Mouse (Mus musculus) neural tube, embryonic 13.5 days (tissue): ENCODE measurements around the gene Gcfc2. TPM values are rescaled to one million over a fixed set of nuclear protein-coding genes. Genes with fewer than 3 reads are reported as not detected.

Experiments
- ATAC-seq: fragments of 200-750 bp; cut with Nextera tagmentation; 2 replicates; pipeline ENCODE4 v1.8.0; 2017; ENCODE audit warnings: low read depth, mild to moderate bottlenecking, moderate TSS enrichment, moderate library complexity
- H3K27ac ChIP-seq: fragments of 300-500 bp; sonication (generic); replicated peaks from 2 replicates; pipeline ENCODE4 v1.5.1; 2015; ENCODE audit warnings: moderate library complexity, mild to moderate bottlenecking, inconsistent platforms
- H3K27me3 ChIP-seq: fragments of 300-500 bp; sonication (generic); 2 replicates; pipeline ENCODE4 v1.6.1; 2015; ENCODE audit warnings: mild to moderate bottlenecking, inconsistent platforms
- H3K36me3 ChIP-seq: fragments of 300-500 bp; sonication (generic); 2 replicates; pipeline ENCODE4 v1.6.1; 2015; ENCODE audit warnings: mild to moderate bottlenecking, inconsistent platforms
- H3K4me1 ChIP-seq: fragments of 300-500 bp; sonication (generic); replicated peaks from 2 replicates; pipeline ENCODE4 v1.6.1; 2015; ENCODE audit warnings: inconsistent platforms
- H3K4me2 ChIP-seq: fragments of 300-500 bp; sonication (generic); 2 replicates; pipeline ENCODE4 v1.6.1; 2015; ENCODE audit warnings: inconsistent platforms, mild to moderate bottlenecking, moderate library complexity
- H3K4me3 ChIP-seq: fragments of 300-500 bp; sonication (generic); 2 replicates; pipeline ENCODE4 v1.5.1; 2015; ENCODE audit warnings: mild to moderate bottlenecking, inconsistent platforms
- H3K9ac ChIP-seq: fragments of 300-500 bp; sonication (generic); 2 replicates; pipeline ENCODE4 v1.6.1; 2015; ENCODE audit warnings: moderate library complexity, mild to moderate bottlenecking, inconsistent platforms
- H3K9me3 ChIP-seq: fragments of 300-500 bp; sonication (generic); 2 replicates; pipeline ENCODE4 v1.6.1; 2016; ENCODE audit warnings: inconsistent platforms
- WGBS: fragments of 180-500 bp; shearing (Covaris S2); methylation state at CpG from one replicate; pipeline ENCODE4 v1.1.7; 2015; 5-methylcytosine and 5-hydroxymethylcytosine counted together
- polyA plus RNA-seq: library from polyadenylated mRNA; unstranded; fragments of >200 nt; fragmentation: Nextera tagmentation; extraction: Ambion mirVana; gene quantifications from 2 replicates; pipeline ENCODE4 v1.2.1, GENCODE M21; 2015

Gcfc2 gene
- polyA plus RNA-seq = 6.3 and 7.4 TPM in 2 replicates

GRCm38 (mm10) chr6:81923523-81924142 is at the start of gene Gcfc2:
Gene Gcfc2 (plus strand): TSS chr6:81923669.
- Histone ChIP-seq H3K4me1 (peaks cover 13% of the 10 kb centered on the region), H3K27ac (peak within 1 kb of the TSS; percentile 64), H3K9me3 (no peaks in the 10 kb centered on the region), H3K9ac (peak within 1 kb of the TSS; percentile 91), H3K36me3 (peaks cover 20% of the 10 kb centered on the region), H3K4me3 (peak within 1 kb of the TSS; percentile 93), H3K27me3 (no peaks in the 10 kb centered on the region), H3K4me2 (peak within 1 kb of the TSS; percentile 77)
- ATAC-seq = peak; percentile 95
- WGBS = under 1% methylated on average over 56 of the region's 56 CpGs

- WGBS = 70% methylated on average over 3 of the region's 3 CpGs
- Histone ChIP-seq H3K4me3 (no peak overlapping the region), H3K9me3 (no peaks in the 10 kb centered on the region), H3K27ac (no peak overlapping the region), H3K9ac (no peak overlapping the region), H3K4me2 (no peak overlapping the region), H3K4me1 (no peaks in the 10 kb centered on the region), H3K27me3 (no peaks in the 10 kb centered on the region), H3K36me3 (no peaks in the 10 kb centered on the region)
- no peak for ATAC-seq
Measured at GRCm38 (mm10) chr6:81895678-81896230, 27.7 kb upstream of the Gcfc2 start.

- WGBS = 86% methylated on average over 25 of the region's 25 CpGs
- no peaks in the 10 kb centered on the region for H3K27me3 ChIP-seq
- no peak for ATAC-seq
Measured at GRCm38 (mm10) chr6:81910302-81910855, 13.1 kb upstream of the Gcfc2 start.

GRCm38 (mm10) chr6:81911244-81911643 is 12.2 kb upstream of the Gcfc2 start:
- no peak overlapping the region for H3K9ac ChIP-seq
- WGBS = 90% methylated on average over 5 of the region's 5 CpGs
- no peaks in the 10 kb centered on the region for H3K9me3 ChIP-seq
- H3K27me3 ChIP-seq = no peaks in the 10 kb centered on the region
- no peak overlapping the region for H3K4me2 ChIP-seq
- ATAC-seq = no peak
- H3K27ac ChIP-seq = no peak overlapping the region
- no peaks in the 10 kb centered on the region for H3K4me1 ChIP-seq
- H3K36me3 ChIP-seq = no peaks in the 10 kb centered on the region
- no peak overlapping the region for H3K4me3 ChIP-seq

More at GRCm38 (mm10) chr6:81910302-81910855, 13.1 kb upstream of the Gcfc2 start:
- no peak overlapping the region for H3K4me2 ChIP-seq
- no peak overlapping the region for H3K27ac ChIP-seq
- H3K9ac ChIP-seq = no peak overlapping the region
- H3K36me3 ChIP-seq = no peaks in the 10 kb centered on the region
- H3K4me1 ChIP-seq = no peaks in the 10 kb centered on the region
- no peaks in the 10 kb centered on the region for H3K9me3 ChIP-seq
- no peak overlapping the region for H3K4me3 ChIP-seq

GRCm38 (mm10) chr6:81911713-81912112 is 11.8 kb upstream of the Gcfc2 start:
- 84% methylated on average over 4 of the region's 4 CpGs for WGBS
- no peak overlapping the region for H3K4me3 ChIP-seq

GRCm38 (mm10) chr6:81912177-81912576 is 11.3 kb upstream of the Gcfc2 start:
- 82% methylated on average over 3 of the region's 3 CpGs for WGBS
- no peaks in the 10 kb centered on the region for H3K9me3 ChIP-seq
- no peaks in the 10 kb centered on the region for H3K27me3 ChIP-seq
- no peak overlapping the region for H3K9ac ChIP-seq
- H3K27ac ChIP-seq = no peak overlapping the region
- H3K36me3 ChIP-seq = no peaks in the 10 kb centered on the region
- H3K4me1 ChIP-seq = no peaks in the 10 kb centered on the region
- no peak overlapping the region for H3K4me3 ChIP-seq
- no peak for ATAC-seq
- H3K4me2 ChIP-seq = no peak overlapping the region

More at GRCm38 (mm10) chr6:81911713-81912112, 11.8 kb upstream of the Gcfc2 start:
- Histone ChIP-seq H3K9me3 (no peaks in the 10 kb centered on the region), H3K27me3 (no peaks in the 10 kb centered on the region), H3K36me3 (no peaks in the 10 kb centered on the region), H3K27ac (no peak overlapping the region), H3K9ac (no peak overlapping the region), H3K4me1 (no peaks in the 10 kb centered on the region), H3K4me2 (no peak overlapping the region)
- ATAC-seq = no peak

- peak overlapping the region; percentile 93 for H3K4me3 ChIP-seq
- no peaks in the 10 kb centered on the region for H3K27me3 ChIP-seq
- 0 out of 2 replicates have a peak, but pooled peaks have one; percentile 44 for ATAC-seq
- peak overlapping the region; percentile 77 for H3K4me2 ChIP-seq
- H3K9me3 ChIP-seq = no peaks in the 10 kb centered on the region
- H3K9ac ChIP-seq = peak overlapping the region; percentile 91
- peaks cover 24% of the 10 kb centered on the region for H3K36me3 ChIP-seq
- no peak overlapping the region for H3K27ac ChIP-seq
- peaks cover 13% of the 10 kb centered on the region for H3K4me1 ChIP-seq
- 13% methylated on average over 5 of the region's 5 CpGs for WGBS
Measured at GRCm38 (mm10) chr6:81924304-81924703, 835 bp downstream of the Gcfc2 start.

GRCm38 (mm10) chr6:81929402-81929801 is 5.9 kb downstream of the Gcfc2 start:
- no peak overlapping the region for H3K4me3 ChIP-seq
- no peaks in the 10 kb centered on the region for H3K27me3 ChIP-seq
- peaks cover 69% of the 10 kb centered on the region for H3K36me3 ChIP-seq
- no peak overlapping the region for H3K4me2 ChIP-seq
- no peak overlapping the region for H3K9ac ChIP-seq
- 0 out of 2 replicates have a peak, but pooled peaks cover 6% of the 10 kb centered on the region for H3K9me3 ChIP-seq
- H3K4me1 ChIP-seq = peaks cover 7% of the 10 kb centered on the region
- H3K27ac ChIP-seq = no peak overlapping the region
- no peak for ATAC-seq
- 91% methylated on average over 4 of the region's 4 CpGs for WGBS

- Histone ChIP-seq H3K9me3 (0 out of 2 replicates have a peak, but pooled peaks cover 6% of the 10 kb centered on the region), H3K4me3 (no peak overlapping the region), H3K4me1 (no peaks in the 10 kb centered on the region), H3K36me3 (peaks cover 75% of the 10 kb centered on the region), H3K4me2 (no peak overlapping the region), H3K9ac (no peak overlapping the region), H3K27ac (no peak overlapping the region), H3K27me3 (no peaks in the 10 kb centered on the region)
- ATAC-seq = no peak
- WGBS = 96% methylated on average over 3 of the region's 3 CpGs
Measured at GRCm38 (mm10) chr6:81933281-81933680, 9.8 kb downstream of the Gcfc2 start.

- H3K9me3 ChIP-seq = no peaks in the 10 kb centered on the region
- H3K4me1 ChIP-seq = no peaks in the 10 kb centered on the region
- ATAC-seq = no peak
- H3K4me3 ChIP-seq = no peak overlapping the region
- no peak overlapping the region for H3K27ac ChIP-seq
- 89% methylated on average over 5 of the region's 5 CpGs for WGBS
- H3K36me3 ChIP-seq = peaks cover 79% of the 10 kb centered on the region
- no peak overlapping the region for H3K4me2 ChIP-seq
- H3K9ac ChIP-seq = no peak overlapping the region
- no peaks in the 10 kb centered on the region for H3K27me3 ChIP-seq
Measured at GRCm38 (mm10) chr6:81941718-81942117, 18.2 kb downstream of the Gcfc2 start.

GRCm38 (mm10) chr6:81943281-81943680 is 19.8 kb downstream of the Gcfc2 start:
- Histone ChIP-seq H3K27ac (no peak overlapping the region), H3K4me3 (no peak overlapping the region), H3K27me3 (no peaks in the 10 kb centered on the region), H3K9ac (no peak overlapping the region), H3K36me3 (peaks cover 87% of the 10 kb centered on the region), H3K4me1 (no peaks in the 10 kb centered on the region), H3K4me2 (no peak overlapping the region), H3K9me3 (no peaks in the 10 kb centered on the region)
- ATAC-seq = no peak
- WGBS = 96% methylated on average over 2 of the region's 2 CpGs

- Histone ChIP-seq H3K4me3 (no peak overlapping the region), H3K9ac (no peak overlapping the region), H3K4me2 (no peak overlapping the region), H3K27ac (no peak overlapping the region), H3K4me1 (no peaks in the 10 kb centered on the region), H3K27me3 (no peaks in the 10 kb centered on the region), H3K9me3 (no peaks in the 10 kb centered on the region), H3K36me3 (peaks cover 96% of the 10 kb centered on the region)
- 91% methylated on average over 3 of the region's 3 CpGs for WGBS
- ATAC-seq = no peak
Measured at GRCm38 (mm10) chr6:81944432-81944831, 21.0 kb downstream of the Gcfc2 start.
